Mouse (Mus musculus): ENCODE data around the gene Sik3. TPM values are rescaled to one million over a fixed set of nuclear protein-coding genes. Genes with fewer than 3 reads are reported as not detected.

Sik3 gene
- total RNA-seq (2021): 100 to 1,000 TPM; 112 to 132 TPM
- long read RNA-seq, experiment 1, full-length matches to known transcripts: 6 of 83 reads
- long read RNA-seq, experiment 1, partial matches to known transcripts: 63 of 83 reads
- long read RNA-seq, experiment 1, other reads (novel, unspliced or antisense): 14 of 83 reads
- long read RNA-seq, experiment 2, partial matches to known transcripts: 42 of 45 reads
- long read RNA-seq, experiment 2, other reads (novel, unspliced or antisense): 3 of 45 reads

DNA sequence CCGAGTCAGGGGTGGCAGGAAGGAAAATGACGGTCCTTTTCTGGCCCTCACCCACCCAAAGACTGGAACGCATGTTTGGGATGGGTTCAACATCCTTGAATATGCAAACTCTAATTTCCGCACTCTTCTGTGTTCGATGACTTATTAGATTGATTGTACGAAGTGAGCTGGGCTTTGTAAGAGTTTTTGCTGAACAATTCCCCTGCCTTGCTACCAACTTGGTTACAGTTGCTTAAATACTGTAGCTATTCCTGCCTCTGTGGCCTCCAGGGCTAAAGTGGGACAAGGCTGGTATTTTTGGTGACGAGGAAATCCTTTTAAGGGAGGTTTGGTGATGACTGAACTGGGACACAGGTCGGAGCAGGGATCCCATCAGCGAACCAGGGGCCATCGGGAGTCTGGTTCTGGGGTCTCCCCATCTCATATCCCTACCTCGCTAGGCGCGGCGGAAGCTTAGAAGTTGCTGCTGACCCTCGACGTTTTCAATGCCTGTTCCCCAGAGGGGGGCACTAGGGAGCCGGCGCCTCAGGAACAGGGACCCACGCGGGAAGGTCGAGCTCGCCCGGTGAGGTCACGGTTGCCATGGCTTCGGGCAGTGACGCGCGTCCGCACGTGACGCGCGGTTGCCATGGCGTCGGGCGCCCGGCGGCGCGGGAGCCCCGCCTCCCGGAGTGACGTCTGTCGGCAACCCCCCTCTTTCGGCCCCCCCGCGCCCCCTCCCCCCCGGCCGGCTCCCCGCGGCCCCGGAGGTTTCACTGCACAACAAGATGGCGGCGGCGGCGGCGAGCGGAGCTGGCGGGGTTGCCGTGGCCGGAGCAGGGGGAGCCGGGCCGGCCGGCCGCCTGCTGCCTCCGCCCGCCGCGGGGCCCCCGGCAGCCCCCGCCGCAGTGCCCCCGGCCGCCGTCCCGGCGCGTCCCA, at the start of gene Sik3, which contains the start of gene Pafah1b2:
TSS of gene Sik3 (plus strand) at position 730 of the 918 bp plus-strand sequence.
TSS of gene Pafah1b2 (minus strand) at position 600 of the 918 bp plus-strand sequence.
- peak; percentile 94 to 97 for DNase-seq (ENCODE audit: low spot score in 2 of 2)

GRCm38 (mm10) chr9:45963577-45963976, 49.0 kb upstream of the Sik3 start:
- DNase-seq (ENCODE audit: low spot score in 2 of 2): no peak

DNA sequence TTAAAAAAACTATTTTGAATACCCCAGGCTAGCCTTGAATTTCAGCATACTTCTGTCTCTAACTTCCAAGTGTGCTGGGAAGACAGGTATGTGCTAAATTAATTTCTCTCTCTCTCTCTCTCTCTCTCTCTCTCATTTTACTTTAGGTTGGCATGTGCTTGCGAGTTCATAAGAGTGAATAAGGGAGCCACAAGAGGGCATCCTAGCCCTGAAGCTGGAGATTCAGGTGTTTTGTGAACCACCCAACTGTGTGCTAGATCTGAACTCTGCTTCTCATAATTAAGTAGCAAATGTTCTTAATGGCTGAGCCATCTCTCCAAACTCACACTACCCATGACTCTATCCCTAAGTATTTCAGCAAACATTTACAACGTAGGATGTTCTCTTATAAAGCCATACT, 35.7 kb upstream of the Sik3 start:
- no peak for DNase-seq (ENCODE audit: low spot score in 2 of 2)

GRCm38 (mm10) chr9:45979778-45980177, 32.8 kb upstream of the Sik3 start:
- DNase-seq (ENCODE audit: low spot score in 2 of 2): no peak

- no peak for DNase-seq (ENCODE audit: low spot score in 2 of 2)
Measured at GRCm38 (mm10) chr9:45980611-45981010, 32.0 kb upstream of the Sik3 start.

DNA sequence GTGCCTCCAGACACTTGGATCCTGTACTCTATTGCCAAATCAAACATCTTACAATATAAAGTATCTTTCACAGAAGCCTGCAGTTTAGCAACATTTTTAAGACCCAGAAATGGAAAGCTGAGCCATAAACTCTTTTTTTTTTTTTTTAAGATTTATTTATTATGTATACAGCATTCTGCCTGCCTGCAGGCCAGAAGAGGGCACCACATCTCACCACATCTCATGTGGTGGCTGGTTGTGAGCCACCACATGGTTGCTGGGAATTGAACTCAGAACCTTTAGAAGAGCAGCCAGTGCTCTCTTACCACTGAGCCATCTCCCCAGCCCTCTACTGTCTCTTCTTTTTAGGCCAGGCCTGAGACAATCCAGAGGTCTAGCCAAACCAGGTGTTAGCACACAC, 31.3 kb upstream of the Sik3 start:
- no peak for DNase-seq (ENCODE audit: low spot score in 2 of 2)

- peak in 1 of 2 experiments; percentile 31 for DNase-seq (ENCODE audit: low spot score in 2 of 2)
Measured at GRCm38 (mm10) chr9:45983676-45984408, 28.8 kb upstream of the Sik3 start.

GRCm38 (mm10) chr9:45984409-45985228, 28.0 kb upstream of the Sik3 start:
- DNase-seq (ENCODE audit: low spot score in 2 of 2): peak; percentile 92 to 93

GRCm38 (mm10) chr9:45985229-45985567, 27.4 kb upstream of the Sik3 start:
- peak; percentile 26 to 39 for DNase-seq (ENCODE audit: low spot score in 2 of 2)

- DNase-seq (ENCODE audit: low spot score in 2 of 2): no peak
Measured at GRCm38 (mm10) chr9:45999009-45999408, 13.6 kb upstream of the Sik3 start.

DNA sequence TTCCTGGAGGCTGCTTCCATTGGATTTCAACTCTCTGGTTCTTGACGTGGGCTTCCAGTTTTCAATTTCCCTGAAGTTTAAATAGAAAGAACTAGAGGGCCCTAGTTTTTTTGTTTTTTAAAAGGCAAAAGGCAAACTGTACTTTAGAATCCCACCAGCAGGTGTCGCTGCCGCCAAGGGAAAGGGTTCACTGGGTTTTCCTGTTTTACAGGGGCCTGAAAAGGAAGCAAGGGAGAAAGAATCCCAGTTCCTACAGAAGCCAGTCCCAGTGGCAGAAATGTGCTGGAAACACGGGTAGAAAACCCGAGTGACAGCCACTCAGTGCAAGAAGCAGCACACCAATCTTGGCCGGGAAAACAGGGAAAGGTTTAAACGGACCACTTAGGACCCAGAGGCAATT, 8.9 kb upstream of the Sik3 start:
- DNase-seq (ENCODE audit: low spot score in 2 of 2): peak; percentile 81 to 92

GRCm38 (mm10) chr9:46004529-46004928, 8.1 kb upstream of the Sik3 start:
- DNase-seq (ENCODE audit: low spot score in 2 of 2): no peak

GRCm38 (mm10) chr9:46006224-46006623, 6.4 kb upstream of the Sik3 start:
- no peak for DNase-seq (ENCODE audit: low spot score in 2 of 2)

GRCm38 (mm10) chr9:46008931-46009668, 3.5 kb upstream of the Sik3 start:
- DNase-seq (ENCODE audit: low spot score in 2 of 2): no peak

GRCm38 (mm10) chr9:46009669-46009983, 3.0 kb upstream of the Sik3 start:
- DNase-seq (ENCODE audit: low spot score in 2 of 2): no peak

- DNase-seq (ENCODE audit: low spot score in 2 of 2): no peak
Measured at GRCm38 (mm10) chr9:46011094-46011970, 1.3 kb upstream of the Sik3 start.

- peak in 1 of 2 experiments; percentile 27 for DNase-seq (ENCODE audit: low spot score in 2 of 2)
Measured at GRCm38 (mm10) chr9:46013009-46013586, 478 bp downstream of the Sik3 start.

DNA sequence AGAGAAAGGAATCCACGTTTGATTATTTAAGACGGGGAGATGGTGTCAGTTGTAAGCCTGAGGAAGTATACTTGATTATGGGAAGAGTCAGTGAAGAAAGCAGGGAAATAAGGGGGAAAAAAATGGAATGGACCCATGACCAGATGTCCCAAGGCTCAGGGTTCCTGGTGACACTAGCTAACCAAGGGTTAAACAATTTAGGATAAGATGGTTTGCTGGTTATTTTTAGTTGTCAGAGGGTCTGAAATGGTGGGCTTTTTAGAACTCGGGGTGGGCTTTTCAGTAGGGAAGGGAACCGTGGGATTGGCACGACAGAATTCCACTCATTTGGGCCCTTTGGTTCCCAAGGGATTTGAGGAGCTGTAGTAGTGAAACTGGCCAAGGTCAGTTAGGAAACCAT, 996 bp downstream of the Sik3 start:
- no peak for DNase-seq (ENCODE audit: low spot score in 2 of 2)

GRCm38 (mm10) chr9:46014251-46014681, 1.6 kb downstream of the Sik3 start:
- peak in 1 of 2 experiments; percentile 36 for DNase-seq (ENCODE audit: low spot score in 2 of 2)

Measured in left cerebral cortex, adult 18-20 months (tissue).